Mouse (Mus musculus): ENCODE results near the gene Ddx18. TPM values are rescaled to one million over a fixed set of nuclear protein-coding genes. Genes with fewer than 3 reads are reported as not detected.

Gene Ddx18
- polyA plus RNA-seq, 1 experiment from 2014 or later, result 68.7 TPM

- 0 out of 2 replicates have a peak, but pooled peaks cover 14% of the 10 kb centered on the region for H3K4me1 ChIP-seq (replicated peaks; ENCODE audit: insufficient read depth, low read length)
- H3K4me3 ChIP-seq (replicated peaks; ENCODE audit: low read depth, low read length), result no peak overlapping the region
- DNase-seq (ENCODE audit: low spot score) (no peak), ATAC-seq (replicated peaks; ENCODE audit: low FRiP score, low read depth) (no peak)
- H3K9me3 ChIP-seq (replicated peaks; ENCODE audit: low read length), result no peaks in the 10 kb centered on the region
- H3K4me2 ChIP-seq (ENCODE audit: low read length), result no peak overlapping the region
- no peak for TF ChIP-seq CTCF (IDR thresholded peaks at IDR 0.05; ENCODE audit: low read depth)
- no peaks in the 10 kb centered on the region for H3K36me3 ChIP-seq (ENCODE audit: insufficient read depth, low read length)
- WGBS, result 82% methylated on average over 6 of the region's 6 CpGs
- no peak overlapping the region for H3K9ac ChIP-seq (ENCODE audit: low read depth, low read length)
- H3K27me3 ChIP-seq (ENCODE audit: insufficient read depth, low read length), result peaks cover 13% of the 10 kb centered on the region
- no peak overlapping the region for H3K27ac ChIP-seq
Observed at GRCm38 (mm10) chr1:121529286-121529685, 38.5 kb downstream of the Ddx18 start.

GRCm38 (mm10) chr1:121528399-121528720, 39.4 kb downstream of the Ddx18 start, which contains the start of gene Htr5b:
Gene Htr5b, minus strand, starts transcription at chr1:121528465.
- Histone ChIP-seq H3K27ac (no peak within 1 kb of the TSS), H3K4me1 (replicated peaks; ENCODE audit: insufficient read depth, low read length) (0 out of 2 replicates have a peak, but pooled peaks cover 14% of the 10 kb centered on the region), H3K36me3 (ENCODE audit: insufficient read depth, low read length) (no peaks in the 10 kb centered on the region), H3K27me3 (ENCODE audit: insufficient read depth, low read length) (peaks cover 13% of the 10 kb centered on the region), H3K9me3 (replicated peaks; ENCODE audit: low read length) (no peaks in the 10 kb centered on the region), H3K4me2 (ENCODE audit: low read length) (peak within 1 kb of the TSS; percentile 47), H3K4me3 (replicated peaks; ENCODE audit: low read depth, low read length) (peak within 1 kb of the TSS; percentile 13), H3K9ac (ENCODE audit: low read depth, low read length) (no peak within 1 kb of the TSS)
- no peak for TF ChIP-seq CTCF (IDR thresholded peaks at IDR 0.05; ENCODE audit: low read depth)
- DNase-seq (ENCODE audit: low spot score) (peak; percentile 66), ATAC-seq (replicated peaks; ENCODE audit: low FRiP score, low read depth) (peak; percentile 78)
- WGBS, result 6% methylated on average over 11 of the region's 11 CpGs

- 0 out of 2 replicates have a peak, but pooled peaks cover 14% of the 10 kb centered on the region for H3K4me1 ChIP-seq (replicated peaks; ENCODE audit: insufficient read depth, low read length)
- peak overlapping the region; percentile 13 for H3K4me3 ChIP-seq (replicated peaks; ENCODE audit: low read depth, low read length)
- WGBS, result 16% methylated on average over 55 of the region's 55 CpGs
- DNase-seq (ENCODE audit: low spot score) (no peak), ATAC-seq (replicated peaks; ENCODE audit: low FRiP score, low read depth) (peak; percentile 49; the same call in 1 of the 2 replicates)
- no peaks in the 10 kb centered on the region for H3K36me3 ChIP-seq (ENCODE audit: insufficient read depth, low read length)
- H3K27me3 ChIP-seq (ENCODE audit: insufficient read depth, low read length), result peaks cover 13% of the 10 kb centered on the region
- no peak overlapping the region for H3K27ac ChIP-seq
- H3K9ac ChIP-seq (ENCODE audit: low read depth, low read length), result no peak overlapping the region
- H3K4me2 ChIP-seq (ENCODE audit: low read length), result peak overlapping the region; percentile 47
- TF ChIP-seq CTCF (IDR thresholded peaks at IDR 0.05; ENCODE audit: low read depth), result no peak
- H3K9me3 ChIP-seq (replicated peaks; ENCODE audit: low read length), result no peaks in the 10 kb centered on the region
Observed at GRCm38 (mm10) chr1:121527600-121528398, 40.0 kb downstream of the Ddx18 start.

- no peak overlapping the region for H3K27ac ChIP-seq
- no peak for DNase-seq (ENCODE audit: low spot score)
- WGBS, result 50% methylated on average over 17 of the region's 17 CpGs
Observed at GRCm38 (mm10) chr1:121527061-121527460, 40.7 kb downstream of the Ddx18 start.

GRCm38 (mm10) chr1:121518609-121519008, 49.2 kb downstream of the Ddx18 start:
- H3K27me3 ChIP-seq (ENCODE audit: insufficient read depth, low read length), result no peaks in the 10 kb centered on the region
- H3K27ac ChIP-seq, result no peak overlapping the region
- TF ChIP-seq CTCF (IDR thresholded peaks at IDR 0.05; ENCODE audit: low read depth), result no peak
- H3K36me3 ChIP-seq (ENCODE audit: insufficient read depth, low read length), result no peaks in the 10 kb centered on the region
- DNase-seq (ENCODE audit: low spot score), result no peak
- H3K4me2 ChIP-seq (ENCODE audit: low read length), result no peak overlapping the region
- H3K9ac ChIP-seq (ENCODE audit: low read depth, low read length), result no peak overlapping the region
- no peak overlapping the region for H3K4me3 ChIP-seq (replicated peaks; ENCODE audit: low read depth, low read length)
- H3K9me3 ChIP-seq (replicated peaks; ENCODE audit: low read length), result no peaks in the 10 kb centered on the region
- WGBS, result 80% methylated on average over 1 of the region's 1 CpGs
- no peaks in the 10 kb centered on the region for H3K4me1 ChIP-seq (replicated peaks; ENCODE audit: insufficient read depth, low read length)
- no peak for ATAC-seq (replicated peaks; ENCODE audit: low FRiP score, low read depth)

More at GRCm38 (mm10) chr1:121527061-121527460, 40.7 kb downstream of the Ddx18 start:
- peak overlapping the region; percentile 13; the same call in 1 of the 2 replicates for H3K4me3 ChIP-seq (replicated peaks; ENCODE audit: low read depth, low read length)
- H3K9ac ChIP-seq (ENCODE audit: low read depth, low read length), result no peak overlapping the region
- no peaks in the 10 kb centered on the region for H3K36me3 ChIP-seq (ENCODE audit: insufficient read depth, low read length)
- H3K4me1 ChIP-seq (replicated peaks; ENCODE audit: insufficient read depth, low read length), result 0 out of 2 replicates have a peak, but pooled peaks cover 14% of the 10 kb centered on the region
- no peaks in the 10 kb centered on the region for H3K9me3 ChIP-seq (replicated peaks; ENCODE audit: low read length)
- H3K27me3 ChIP-seq (ENCODE audit: insufficient read depth, low read length), result peaks cover 13% of the 10 kb centered on the region
- no peak for ATAC-seq (replicated peaks; ENCODE audit: low FRiP score, low read depth)
- peak overlapping the region; percentile 47 for H3K4me2 ChIP-seq (ENCODE audit: low read length)
- no peak for TF ChIP-seq CTCF (IDR thresholded peaks at IDR 0.05; ENCODE audit: low read depth)

- 94% methylated on average over 2 of the region's 2 CpGs for WGBS
- no peak overlapping the region for H3K27ac ChIP-seq
- TF ChIP-seq CTCF (IDR thresholded peaks at IDR 0.05; ENCODE audit: low read depth), result no peak
Observed at GRCm38 (mm10) chr1:121511966-121512365, 55.8 kb downstream of the Ddx18 start.

More at GRCm38 (mm10) chr1:121511966-121512365, 55.8 kb downstream of the Ddx18 start:
- no peak for ATAC-seq (replicated peaks; ENCODE audit: low FRiP score, low read depth)
- H3K9ac ChIP-seq (ENCODE audit: low read depth, low read length), result no peak overlapping the region
- no peak overlapping the region for H3K4me2 ChIP-seq (ENCODE audit: low read length)
- no peaks in the 10 kb centered on the region for H3K4me1 ChIP-seq (replicated peaks; ENCODE audit: insufficient read depth, low read length)
- no peaks in the 10 kb centered on the region for H3K27me3 ChIP-seq (ENCODE audit: insufficient read depth, low read length)
- H3K4me3 ChIP-seq (replicated peaks; ENCODE audit: low read depth, low read length), result no peak overlapping the region
- no peaks in the 10 kb centered on the region for H3K36me3 ChIP-seq (ENCODE audit: insufficient read depth, low read length)
- no peaks in the 10 kb centered on the region for H3K9me3 ChIP-seq (replicated peaks; ENCODE audit: low read length)
- no peak for DNase-seq (ENCODE audit: low spot score)

All from kidney, postnatal 0 days (tissue).